ENCODE assay signal across 22 mouse cellular contexts in the genomic region with DNA sequence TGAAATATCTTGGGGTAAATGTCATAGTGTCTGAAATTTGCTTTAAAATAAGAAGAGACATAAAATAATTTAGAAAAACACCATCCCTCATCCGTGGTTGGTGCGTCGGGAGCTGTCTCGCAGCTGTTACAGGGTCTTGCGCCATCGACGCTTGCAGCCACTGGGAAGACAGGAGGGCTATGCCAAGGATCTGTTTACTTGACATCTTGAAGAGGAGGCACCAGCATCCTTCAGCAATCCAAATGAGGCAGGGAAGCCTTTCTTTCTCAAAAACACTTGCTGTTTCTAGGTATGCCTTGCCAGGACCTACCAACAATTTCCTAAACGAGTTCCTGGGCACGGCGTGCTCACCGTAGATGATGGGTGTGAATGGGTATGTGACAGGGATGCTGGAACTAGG. TPM values are rescaled to one million over a fixed set of nuclear protein-coding genes. Genes with fewer than 3 reads are reported as not detected.
DNase-seq lines count a peak whose midpoint lies in the region; ATAC-seq lines count a peak whose summit lies in the region.
"Had no signal": no experiment of that assay in that cellular context is flagged by ENCODE, and none has a peak within 500 bp of the region (broad histone marks: within the 10 kb centered on the region; RNA-seq: fewer than 3 reads in every experiment).

No protein-coding gene starts in this region.

- no peak for DNase-seq in liver, embryonic 11.5 days (ENCODE audit: low spot score)
- DNase-seq in thymus, adult 18-20 months, result no peak
- no peak for DNase-seq in left cerebral cortex, adult 18-20 months (ENCODE audit: low spot score in 2 of 2)
- DNase-seq: adrenal gland, postnatal 14 days; B cell, adult 2 months; cerebellum, adult 9-11 months; gastrocnemius, postnatal 36 days; kidney, adult 2 months; layer of hippocampus, adult 9-11 months; right cerebral cortex, postnatal 25 days; spleen, adult 18-20 months had no signal

- H3K4me2 ChIP-seq in liver, embryonic 12.5 days, result no peak overlapping the region
- no peak overlapping the region for H3K4me2 ChIP-seq in liver, embryonic 11.5 days
- H3K4me2 ChIP-seq: hindbrain, embryonic 13.5 days; midbrain, embryonic 13.5 days; neural tube, embryonic 12.5 days had no signal

- no peaks in the 10 kb centered on the region for H3K27me3 ChIP-seq in liver, embryonic 12.5 days (replicated peaks)
- no peaks in the 10 kb centered on the region for H3K27me3 ChIP-seq in liver, embryonic 11.5 days (replicated peaks; ENCODE audit: control insufficient read depth, insufficient read depth, low read length)
- no peaks in the 10 kb centered on the region for H3K27me3 ChIP-seq in megakaryocyte, embryonic 14.5 days (replicated peaks)
- H3K27me3 ChIP-seq: hindbrain, embryonic 13.5 days; midbrain, embryonic 13.5 days; neural tube, embryonic 12.5 days had no signal

- no peak overlapping the region for H3K4me3 ChIP-seq in liver, embryonic 12.5 days
- no peak overlapping the region for H3K4me3 ChIP-seq in liver, embryonic 11.5 days (ENCODE audit: low read depth, low read length)
- H3K4me3 ChIP-seq in megakaryocyte, embryonic 14.5 days (replicated peaks), result peak overlapping the region; percentile 50
- no peak overlapping the region for H3K4me3 ChIP-seq in macrophage (ENCODE audit: inconsistent target)
- H3K4me3 ChIP-seq: hindbrain, embryonic 13.5 days; left cerebral cortex, adult 2 months; midbrain, embryonic 13.5 days; neural tube, embryonic 12.5 days had no signal

- peaks cover 69% of the 10 kb centered on the region for H3K79me2 ChIP-seq in macrophage (ENCODE audit: inconsistent target)

- H3K27ac ChIP-seq in liver, embryonic 12.5 days, result peak overlapping the region; percentile 53
- H3K27ac ChIP-seq in liver, embryonic 11.5 days (ENCODE audit: low read depth, low read length), result no peak overlapping the region
- peak overlapping the region; percentile 88 for H3K27ac ChIP-seq in macrophage
- H3K27ac ChIP-seq: hindbrain, embryonic 13.5 days; kidney, postnatal 0 days; left cerebral cortex, adult 2 months; midbrain, embryonic 13.5 days; neural tube, embryonic 12.5 days had no signal

- no peak overlapping the region for H3K9ac ChIP-seq in liver, embryonic 12.5 days
- H3K9ac ChIP-seq in liver, embryonic 11.5 days (ENCODE audit: low read depth, low read length), result no peak overlapping the region
- H3K9ac ChIP-seq: hindbrain, embryonic 13.5 days; midbrain, embryonic 13.5 days; neural tube, embryonic 12.5 days had no signal

- 80% methylated on average over 11 of the region's 11 CpGs for WGBS in liver, embryonic 12.5 days (ENCODE audit: insufficient replicate concordance)
- WGBS in liver, embryonic 11.5 days, result 88% methylated on average over 11 of the region's 11 CpGs
- 47% methylated on average over 11 of the region's 11 CpGs for WGBS in macrophage (ENCODE audit: missing documents)

- H3K36me3 ChIP-seq in liver, embryonic 12.5 days, result no peaks in the 10 kb centered on the region
- H3K36me3 ChIP-seq in liver, embryonic 11.5 days (ENCODE audit: control insufficient read depth, insufficient read depth, low read length), result no peaks in the 10 kb centered on the region
- peaks cover 58% of the 10 kb centered on the region for H3K36me3 ChIP-seq in megakaryocyte, embryonic 14.5 days (replicated peaks; ENCODE audit: low read length)
- H3K36me3 ChIP-seq in macrophage (ENCODE audit: inconsistent target), result no peaks in the 10 kb centered on the region
- H3K36me3 ChIP-seq: hindbrain, embryonic 13.5 days; midbrain, embryonic 13.5 days; neural tube, embryonic 12.5 days had no signal

- H3K4me1 ChIP-seq in liver, embryonic 12.5 days, result peaks cover 81% of the 10 kb centered on the region
- H3K4me1 ChIP-seq in liver, embryonic 11.5 days (replicated peaks; ENCODE audit: control insufficient read depth, insufficient read depth, low read length), result peaks cover 27% of the 10 kb centered on the region
- H3K4me1 ChIP-seq in megakaryocyte, embryonic 14.5 days, result peaks cover 98% of the 10 kb centered on the region

- H3K9me3 ChIP-seq in liver, embryonic 12.5 days (replicated peaks), result no peaks in the 10 kb centered on the region
- H3K9me3 ChIP-seq in liver, embryonic 11.5 days (ENCODE audit: control insufficient read depth, low read length), result no peaks in the 10 kb centered on the region
- H3K9me3 ChIP-seq in megakaryocyte, embryonic 14.5 days, result no peaks in the 10 kb centered on the region
- H3K9me3 ChIP-seq: hindbrain, embryonic 13.5 days; midbrain, embryonic 13.5 days; neural tube, embryonic 12.5 days had no signal

- ATAC-seq in liver, embryonic 12.5 days, result no peak
- ATAC-seq in liver, embryonic 11.5 days (replicated peaks; ENCODE audit: low FRiP score), result no peak
- no peak for ATAC-seq in megakaryocyte, adult 5-6 weeks (ENCODE audit: poor library complexity, severe bottlenecking)
- ATAC-seq in granulocyte monocyte progenitor cell, adult 5-6 weeks (replicated peaks; ENCODE audit: poor library complexity, severe bottlenecking), result 0 out of 2 replicates have a peak, but pooled peaks have one; percentile 13
- ATAC-seq: inflammation-experienced regulatory T-cells, adult 6 months; midbrain, embryonic 13.5 days had no signal

RNA-seq across cellular contexts. Expression of gene Plxnc1, which starts 30.6 kb away (rescaled TPM):
- 3.9 and 4.4 TPM in 2 replicates for polyA plus RNA-seq in liver, embryonic 12.5 days (2016; fragmentation: Nextera tagmentation; extraction: Ambion mirVana)
- 5.3 and 6.0 TPM in 2 replicates for polyA plus RNA-seq in liver, embryonic 11.5 days (2014; fragmentation: Nextera tagmentation; extraction: Ambion mirVana)
- polyA plus RNA-seq in megakaryocyte, embryonic 14.5 days (2012; ENCODE audit: insufficient read depth, low replicate concordance), result 3.7 and 6.1 TPM in 2 replicates
- 38.6 and 47.9 TPM in 2 replicates for total RNA-seq in megakaryocyte, adult 5-6 weeks (2015)
- total RNA-seq in megakaryocyte, adult 5-6 weeks (2017), result 29.9 and 33.5 TPM in 2 replicates
- total RNA-seq in granulocyte monocyte progenitor cell, adult 5-6 weeks (2014; fragmentation: Nextera tagmentation), result 13.4 and 16.7 TPM in 2 replicates
- 9.9 and 14.1 TPM in 2 replicates for total RNA-seq in granulocyte monocyte progenitor cell, adult 5-6 weeks (2017)
- total RNA-seq in macrophage (2018; cell fraction: chromatin; rRNA removed), result 100 to 1,000 TPM in 19 of 26 experiments, 10 to 100 TPM in 7; 52.3 to 498 (median 189) TPM
- 100 to 1,000 TPM in 13 of 26 experiments, 10 to 100 TPM in 13; 46.6 to 206 (median 101) TPM for total RNA-seq in macrophage (2018; cell fraction: cytosol; rRNA removed)
- total RNA-seq in macrophage (2018; cell fraction: nucleus; rRNA removed), result 100 to 1,000 TPM in 22 of 26 experiments, 10 to 100 TPM in 4; 64.0 to 351 (median 144) TPM
- polyA plus RNA-seq in macrophage (2018), result 55.1 to 117 TPM (median 105 TPM) in 3 replicates
- total RNA-seq in left cerebral cortex, adult 18-20 months (2021), result 10 to 100 TPM; 47.5 to 56.2 TPM
